Mouse (Mus musculus) lung, postnatal 0 days (tissue): ENCODE measurements at regions not wholly inside any gene's neighbourhood (a gene's known extent, or its start where the extent isn't known, plus 50 kb on each side); places are given as distances from the start of the nearest gene placed in this dataset.

Experiments used
- CTCF ChIP-seq: IDR thresholded peaks from 2 replicates; pipeline ENCODE4 v1.5.1; 2016; ENCODE audit warnings: antibody characterized with exemption, mild to moderate bottlenecking
- EP300 ChIP-seq: IDR thresholded peaks from 2 replicates; pipeline ENCODE4 v1.6.1; 2016; ENCODE audit warnings: antibody characterized with exemption, mild to moderate bottlenecking, control low read depth

GRCm38 (mm10) chr17:48615248-48615647 lies 160.5 kb downstream of the Unc5cl start:
- TF ChIP-seq EP300 (no peak), CTCF (no peak)
